ENCODE assay signal across 8 mouse cellular contexts in the genomic region with DNA sequence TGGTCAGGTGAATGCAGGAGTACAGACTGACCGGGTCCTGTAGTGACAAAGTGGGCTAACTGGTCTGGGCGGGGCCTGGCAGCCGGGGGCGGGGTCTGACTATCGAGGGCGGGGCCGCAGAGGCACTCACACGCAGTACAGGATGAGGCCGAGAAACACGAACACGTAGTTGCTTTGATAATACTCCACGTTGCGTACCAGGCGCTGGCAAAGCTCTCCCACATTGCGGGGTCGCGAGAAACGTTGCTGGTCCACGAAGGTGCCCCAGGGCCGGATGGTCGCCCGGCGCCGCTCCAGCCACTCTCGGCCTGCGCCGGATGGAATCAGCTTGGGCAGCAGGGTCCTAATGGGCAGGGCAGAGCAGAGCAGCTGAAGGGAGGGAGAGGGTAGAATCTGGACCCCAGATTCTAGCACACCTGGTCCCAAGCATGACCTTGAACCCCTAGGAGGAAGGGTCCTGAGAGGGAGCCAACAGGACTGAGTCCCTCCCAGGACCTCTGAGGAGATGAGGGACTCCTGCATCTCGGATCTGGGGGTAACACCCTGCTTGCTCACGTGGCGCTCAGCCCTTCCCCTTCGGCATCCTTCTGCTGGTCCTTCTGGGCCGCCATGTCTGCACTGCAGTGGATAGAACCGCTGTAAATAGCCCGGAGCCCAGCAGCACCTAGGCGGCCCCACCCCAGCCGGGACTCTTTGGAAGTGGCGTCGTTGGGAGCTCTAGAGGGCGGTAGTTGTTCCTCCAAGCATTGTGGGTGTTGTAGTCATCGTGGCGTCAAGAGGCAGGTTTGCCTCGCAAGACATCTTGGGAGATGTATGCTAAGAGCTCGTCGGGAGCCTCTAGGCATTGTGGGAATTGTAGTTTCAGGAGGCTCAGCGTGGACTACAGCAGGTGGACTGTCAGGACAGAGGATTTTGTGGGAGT. TPM values are rescaled to one million over a fixed set of nuclear protein-coding genes. Genes with fewer than 3 reads are reported as not detected.
DNase-seq lines count a peak whose midpoint lies in the region; ATAC-seq lines count a peak whose summit lies in the region.

A gene (minus strand): TSS at position 783 of the 922 bp plus-strand sequence.

- peak within 1 kb of the TSS; percentile 60 for H3K4me3 ChIP-seq in hindbrain, embryonic 14.5 days (replicated peaks; ENCODE audit: low read length)

- WGBS in hindbrain, embryonic 14.5 days, result 0% methylated on average over 45 of the region's 45 CpGs

- H3K4me1 ChIP-seq in hindbrain, embryonic 14.5 days (replicated peaks; ENCODE audit: control insufficient read depth, insufficient read depth, low read length), result peaks cover 9% of the 10 kb centered on the region; the same call in 1 of the 2 replicates

- peak; percentile 92 for ATAC-seq in hindbrain, embryonic 14.5 days (ENCODE audit: low FRiP score)

- no peaks in the 10 kb centered on the region for H3K9me3 ChIP-seq in hindbrain, embryonic 14.5 days (ENCODE audit: control insufficient read depth, low read length)

- peak within 1 kb of the TSS; percentile 71 for H3K9ac ChIP-seq in hindbrain, embryonic 14.5 days

- H3K27ac ChIP-seq in hindbrain, embryonic 14.5 days, result peak within 1 kb of the TSS; percentile 74

- peaks cover 14% of the 10 kb centered on the region for H3K36me3 ChIP-seq in hindbrain, embryonic 14.5 days (replicated peaks; ENCODE audit: control insufficient read depth, insufficient read depth)

- peak; percentile 99 for DNase-seq in R1 (ENCODE audit: low read depth, low spot score)
- peak; percentile 91 to 93 for DNase-seq in cerebellum, postnatal 25 days
- DNase-seq in frontal cortex, postnatal 25 days (ENCODE audit: low spot score in 2 of 2), result peak; percentile 76 to 90
- peak; percentile 94 for DNase-seq in hindbrain, embryonic 14.5 days (ENCODE audit: low spot score)
- DNase-seq in layer of hippocampus, postnatal 36 days, result peak; percentile 92
- DNase-seq in lung, postnatal 36 days, result peak; percentile 99
- peak; percentile 97 for DNase-seq in retina, postnatal 1 day
- DNase-seq in urinary bladder, adult 18-20 months (ENCODE audit: low spot score in 2 of 2), result peak; percentile 92 to 96

- H3K4me2 ChIP-seq in hindbrain, embryonic 14.5 days (replicated peaks), result peak within 1 kb of the TSS; percentile 68

- no peaks in the 10 kb centered on the region for H3K27me3 ChIP-seq in hindbrain, embryonic 14.5 days (ENCODE audit: control insufficient read depth, insufficient read depth, low read length)

RNA-seq across cellular contexts. Expression of the gene that starts here (rescaled TPM):
- 331 and 332 TPM in 2 replicates for polyA plus RNA-seq in hindbrain, embryonic 14.5 days (2014; fragmentation: Nextera tagmentation; extraction: Ambion mirVana)
- 100 to 1,000 TPM; 267 to 288 TPM for total RNA-seq in layer of hippocampus, postnatal 36 days (2021)

Comparison
In these comparisons a context has a peak if more than half of its experiments do, and no peak if none do; other contexts are left out.
1. Peak in every context shown above with its lines: DNase-seq, ATAC-seq, H3K4me3 ChIP-seq and H3K27ac ChIP-seq.